Mouse (Mus musculus) cortical plate, adult 2 months (tissue): ENCODE results near the gene Crip3. TPM values are rescaled to one million over a fixed set of nuclear protein-coding genes. Genes with fewer than 3 reads are reported as not detected.

ENCODE experiments used
- H3K27ac ChIP-seq: fragments of 200-500 bp; 2 replicates; pipeline ENCODE4 v1.5.1; 2012; ENCODE audit warnings: low read length, control low read depth, inconsistent platforms; ENCODE audit not compliant: insufficient read depth
- H3K4me1 ChIP-seq: fragments of 200-500 bp; 2 replicates; pipeline ENCODE4 v1.6.1; 2011; ENCODE audit warnings: low read length; ENCODE audit not compliant: control insufficient read depth, insufficient read depth
- H3K4me3 ChIP-seq: fragments of 200-500 bp; 2 replicates; pipeline ENCODE4 v1.5.1; 2011; ENCODE audit warnings: mild to moderate bottlenecking, low read length, control low read depth; ENCODE audit not compliant: insufficient read depth
- CTCF ChIP-seq: fragments of 200-500 bp; IDR thresholded peaks from 2 replicates; pipeline ENCODE4 v1.5.1; 2011; ENCODE audit warnings: mild to moderate bottlenecking, control low read depth, low read length; ENCODE audit not compliant: insufficient read depth; ENCODE audit errors: extremely low read depth
- POLR2A ChIP-seq: fragments of 200-500 bp; IDR thresholded peaks from 2 replicates; pipeline ENCODE4 v1.6.1; 2011; ENCODE audit warnings: mild to moderate bottlenecking, low read length, control low read depth; ENCODE audit not compliant: insufficient read depth; ENCODE audit errors: extremely low read depth
- polyA plus RNA-seq: library from polyadenylated mRNA; depleted of rRNA; stranded (reverse); fragments of >200 nt; gene quantifications from 2 replicates; pipeline ENCODE4 v1.2.3, GENCODE M21; 2012

Gene Crip3
- polyA plus RNA-seq, 1 experiment, result 10.2 TPM

DNA sequence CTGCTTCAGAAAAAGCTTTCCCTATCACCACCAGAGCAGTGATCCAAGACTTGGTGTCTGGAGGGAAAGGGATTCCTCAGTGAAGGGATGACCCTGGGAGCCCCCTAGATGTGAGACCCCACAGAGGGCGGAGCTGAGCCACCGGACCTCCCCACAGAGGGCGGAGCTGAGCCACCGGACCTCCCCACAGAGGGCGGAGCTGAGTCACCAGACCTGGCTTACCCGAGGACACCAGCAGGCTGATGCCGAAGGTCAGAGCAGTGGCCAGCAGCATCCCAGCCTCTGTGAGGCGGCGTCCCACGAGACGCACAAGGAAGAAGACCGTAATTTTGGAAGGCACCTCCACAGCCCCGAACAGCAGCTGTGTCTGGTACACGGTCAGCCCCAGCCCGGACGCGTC is 4.9 kb downstream of the Crip3 start:
- no peak overlapping the region for H3K27ac ChIP-seq
- no peak for TF ChIP-seq CTCF
- no peak for TF ChIP-seq POLR2A
- no peaks in the 10 kb centered on the region for H3K4me1 ChIP-seq
- no peak overlapping the region for H3K4me3 ChIP-seq

- Histone ChIP-seq H3K27ac (no peak overlapping the region), H3K4me1 (no peaks in the 10 kb centered on the region), H3K4me3 (no peak overlapping the region)
- TF ChIP-seq POLR2A (no peak), CTCF (peak; percentile 26; the same call in 1 of the 2 replicates)
Observed at GRCm38 (mm10) chr17:46436672-46437366, 8.1 kb downstream of the Crip3 start.

DNA sequence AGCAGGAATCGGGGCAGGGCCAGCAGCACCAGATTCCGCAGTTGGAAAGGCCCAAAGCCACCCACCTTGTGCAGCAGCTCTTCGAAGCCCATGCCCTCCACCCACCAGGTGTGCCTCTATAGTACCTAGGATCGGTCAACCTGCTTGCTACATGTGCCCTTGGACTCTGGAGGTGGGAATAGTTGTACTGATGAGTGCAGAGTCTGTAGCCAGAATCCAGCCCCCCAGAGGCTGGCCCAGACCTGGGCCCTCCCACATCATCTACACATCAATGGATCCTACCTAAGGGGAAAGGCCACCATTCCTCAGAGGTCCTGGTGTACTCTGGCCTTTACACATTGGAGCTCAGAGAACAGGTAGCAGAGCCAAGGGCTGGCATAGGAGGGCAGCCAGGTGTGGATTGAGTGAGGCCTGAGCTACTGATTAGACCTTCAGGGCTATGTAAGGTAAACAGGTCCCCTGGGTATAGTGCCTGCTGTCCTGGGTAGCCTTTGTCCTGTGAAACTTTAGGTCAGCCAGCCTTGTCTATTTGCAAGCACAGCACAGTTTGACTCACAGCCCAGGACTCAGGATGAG is 9.7 kb downstream of the Crip3 start, which contains the start of gene Slc22a7:
TSS of gene Slc22a7 (minus strand) at position 160 of the 576 bp plus-strand sequence.
- Histone ChIP-seq H3K27ac (no peak within 1 kb of the TSS), H3K4me1 (no peaks in the 10 kb centered on the region), H3K4me3 (no peak within 1 kb of the TSS)
- no peak for TF ChIP-seq POLR2A
- TF ChIP-seq CTCF, result no peak

DNA sequence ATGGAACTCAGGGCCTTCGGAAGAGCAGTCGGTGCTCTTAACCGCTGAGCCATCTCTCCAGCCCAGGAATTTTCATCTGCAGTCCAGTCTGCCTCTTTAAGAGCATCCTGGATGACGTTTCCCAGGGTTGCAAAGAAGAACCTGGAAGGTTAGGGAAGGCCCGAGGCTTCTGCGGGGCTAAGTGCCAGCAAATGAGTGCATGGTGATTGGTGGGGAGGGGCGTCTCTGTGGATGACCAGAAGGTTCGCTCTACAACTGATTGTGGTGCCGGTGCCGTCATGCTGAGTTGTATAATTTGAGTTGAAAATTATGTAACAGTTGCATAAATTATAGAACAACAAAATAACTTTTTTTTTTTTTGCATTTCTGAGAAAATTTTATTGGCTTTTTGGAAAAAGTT is 10.4 kb downstream of the Crip3 start:
- TF ChIP-seq POLR2A (no peak), CTCF (no peak)
- no peak overlapping the region for H3K4me3 ChIP-seq
- H3K27ac ChIP-seq, result no peak overlapping the region
- H3K4me1 ChIP-seq, result no peaks in the 10 kb centered on the region

GRCm38 (mm10) chr17:46444839-46445579 is 16.3 kb downstream of the Crip3 start:
- no peak for TF ChIP-seq CTCF
- H3K4me3 ChIP-seq, result no peak overlapping the region
- no peaks in the 10 kb centered on the region for H3K4me1 ChIP-seq
- H3K27ac ChIP-seq, result no peak overlapping the region

- Histone ChIP-seq H3K4me1 (no peaks in the 10 kb centered on the region), H3K4me3 (no peak overlapping the region), H3K27ac (no peak overlapping the region)
- no peak for TF ChIP-seq CTCF
- no peak for TF ChIP-seq POLR2A
Observed at GRCm38 (mm10) chr17:46446264-46446663, 17.5 kb downstream of the Crip3 start.

DNA sequence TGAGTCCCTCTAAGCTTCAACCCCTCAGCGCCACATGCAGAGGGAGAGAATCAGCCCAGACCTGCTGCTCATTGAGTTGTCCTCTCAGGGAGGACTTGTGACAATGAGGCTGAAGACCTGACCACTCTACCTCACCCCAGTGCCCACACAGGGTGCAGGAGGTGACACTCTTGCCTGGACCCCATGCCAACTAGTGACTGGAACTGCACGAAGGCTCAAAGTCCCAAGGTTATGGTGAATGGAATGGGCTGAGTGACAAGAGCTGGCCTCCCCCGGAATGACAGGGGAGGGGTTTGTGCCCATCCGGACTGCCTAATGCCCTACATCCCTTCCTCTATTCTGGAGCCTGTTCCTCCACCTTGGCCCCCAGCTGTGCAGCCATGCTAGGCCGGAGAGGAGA is 24.0 kb downstream of the Crip3 start:
- no peak overlapping the region for H3K4me3 ChIP-seq
- H3K4me1 ChIP-seq, result peaks cover 6% of the 10 kb centered on the region; the same call in 1 of the 2 replicates
- no peak for TF ChIP-seq CTCF
- TF ChIP-seq POLR2A, result no peak
- H3K27ac ChIP-seq, result no peak overlapping the region

DNA sequence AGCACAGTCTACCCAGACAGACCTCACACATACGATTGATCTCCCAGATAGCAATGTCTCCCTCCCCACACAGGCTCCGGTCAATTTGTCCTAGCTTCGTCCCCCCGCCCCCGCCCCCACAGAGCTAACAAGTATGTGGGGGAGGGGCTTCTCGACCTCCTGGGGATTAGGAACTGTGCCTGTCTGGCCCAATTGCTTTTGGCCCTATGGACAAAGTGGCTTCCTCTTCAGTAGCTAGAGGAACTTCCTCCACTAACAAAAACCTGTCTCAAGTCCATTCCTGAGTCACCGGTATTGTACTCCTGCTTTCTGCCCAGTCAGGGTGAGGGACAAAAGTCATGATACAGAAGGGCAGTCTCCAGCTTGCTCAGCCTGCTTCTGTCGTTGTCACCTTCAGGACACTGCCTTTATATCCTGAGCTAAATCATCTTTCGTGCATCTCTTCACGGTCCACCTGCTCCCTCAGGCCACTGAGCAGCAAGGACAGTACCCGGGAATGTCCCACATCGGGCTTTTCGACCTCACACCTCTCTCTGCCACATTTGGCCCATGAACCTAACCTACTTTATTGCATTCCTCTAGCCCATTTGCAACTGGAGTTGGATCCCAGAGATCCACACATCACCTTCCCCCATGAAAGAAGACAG is 24.7 kb downstream of the Crip3 start:
- TF ChIP-seq POLR2A (no peak), CTCF (no peak)
- H3K4me1 ChIP-seq, result peaks cover 6% of the 10 kb centered on the region; the same call in 1 of the 2 replicates
- H3K27ac ChIP-seq, result no peak overlapping the region
- no peak overlapping the region for H3K4me3 ChIP-seq

- Histone ChIP-seq H3K4me1 (peaks cover 6% of the 10 kb centered on the region; the same call in 1 of the 2 replicates), H3K27ac (no peak overlapping the region), H3K4me3 (no peak overlapping the region; the same call in 1 of the 2 replicates)
- no peak for TF ChIP-seq CTCF
- no peak for TF ChIP-seq POLR2A
Observed at GRCm38 (mm10) chr17:46453970-46454411, 25.3 kb downstream of the Crip3 start.
